Mouse (Mus musculus) ovary, postnatal 14 days (tissue): ENCODE data around the gene Pbld2.

Source experiments
- DNase-seq: peaks from one replicate; pipeline ENCODE4 v3.0.0; 2022; ENCODE audit warnings: low spot score

Gene Pbld2

GRCm38 (mm10) chr10:63062696-63063095 lies 38.6 kb downstream of the Pbld2 start:
- DNase-seq, result no peak

GRCm38 (mm10) chr10:63063365-63063764 lies 39.2 kb downstream of the Pbld2 start:
- DNase-seq, result no peak

- DNase-seq, result no peak
Observed at GRCm38 (mm10) chr10:63064516-63064915, 40.4 kb downstream of the Pbld2 start.

GRCm38 (mm10) chr10:63065561-63065960 lies 41.4 kb downstream of the Pbld2 start:
- DNase-seq, result no peak

DNA sequence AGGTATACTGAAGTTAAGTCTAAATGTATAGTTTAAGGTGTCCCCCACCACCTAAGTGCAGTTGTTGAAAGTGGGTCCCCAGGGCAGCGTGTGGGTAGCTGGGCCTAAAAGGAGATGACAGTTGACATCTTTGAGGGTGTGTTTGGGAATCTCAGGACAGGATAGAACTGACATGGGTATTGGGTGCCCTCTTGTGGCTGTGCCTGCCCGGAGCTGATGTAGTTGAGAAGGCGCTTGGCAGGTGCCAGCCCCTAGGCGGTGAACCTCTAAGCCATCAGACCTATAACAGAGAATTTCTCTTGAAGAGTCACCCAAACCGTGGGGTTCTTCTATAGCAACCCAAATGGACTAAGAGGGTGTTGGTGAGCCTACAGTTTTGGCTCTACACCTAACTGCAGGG lies 41.9 kb downstream of the Pbld2 start:
- DNase-seq, result peak; percentile 63

GRCm38 (mm10) chr10:63086304-63086703 lies 62.2 kb downstream of the Pbld2 start:
- DNase-seq, result no peak

- DNase-seq, result no peak
Observed at GRCm38 (mm10) chr10:63089103-63089757, 65.1 kb downstream of the Pbld2 start.

GRCm38 (mm10) chr10:63089758-63090571 lies 65.8 kb downstream of the Pbld2 start:
- DNase-seq, result peak; percentile 11

DNA sequence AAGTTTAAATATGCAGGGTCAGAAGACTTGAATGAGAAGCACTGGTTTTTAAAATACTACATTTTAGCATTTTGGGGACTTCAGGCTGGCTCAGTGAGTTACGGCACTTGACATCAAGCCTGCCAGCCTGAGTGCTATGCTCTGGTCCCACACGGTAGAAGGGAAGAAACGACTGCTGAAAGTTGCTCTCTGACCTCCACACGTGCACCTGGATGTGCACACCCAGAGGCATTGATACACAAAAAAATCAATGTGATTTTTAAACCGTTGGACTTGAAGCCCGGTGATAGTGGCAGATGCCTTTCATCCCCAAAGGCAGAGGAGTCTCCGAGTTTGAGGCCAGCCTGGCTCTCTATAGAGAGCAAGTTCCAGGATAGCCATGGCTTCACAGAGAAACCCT lies 67.8 kb downstream of the Pbld2 start:
- no peak for DNase-seq

- DNase-seq, result no peak
Observed at GRCm38 (mm10) chr10:63092616-63093550, 68.8 kb downstream of the Pbld2 start.

DNA sequence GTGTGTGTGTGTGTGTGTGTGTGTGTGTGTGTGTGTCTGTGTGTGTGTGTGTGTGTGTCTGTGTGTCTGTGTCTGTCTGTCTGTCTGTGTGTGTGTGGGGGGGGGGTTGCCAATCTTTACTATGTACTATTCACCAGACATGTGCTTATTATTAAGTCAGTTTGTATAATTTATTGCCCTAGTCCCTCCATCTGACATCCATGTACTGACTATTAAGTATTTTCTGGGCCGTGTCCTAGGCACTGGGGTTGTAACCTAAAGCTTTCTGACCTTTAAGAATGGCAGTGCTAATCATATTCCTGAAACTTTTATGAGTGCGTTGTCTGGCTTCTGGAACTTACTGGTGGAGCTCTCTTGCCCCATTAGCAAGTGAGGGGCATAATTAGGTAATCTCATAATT lies 72.6 kb downstream of the Pbld2 start:
- DNase-seq, result no peak

GRCm38 (mm10) chr10:63098191-63098590 lies 74.1 kb downstream of the Pbld2 start:
- no peak for DNase-seq

DNA sequence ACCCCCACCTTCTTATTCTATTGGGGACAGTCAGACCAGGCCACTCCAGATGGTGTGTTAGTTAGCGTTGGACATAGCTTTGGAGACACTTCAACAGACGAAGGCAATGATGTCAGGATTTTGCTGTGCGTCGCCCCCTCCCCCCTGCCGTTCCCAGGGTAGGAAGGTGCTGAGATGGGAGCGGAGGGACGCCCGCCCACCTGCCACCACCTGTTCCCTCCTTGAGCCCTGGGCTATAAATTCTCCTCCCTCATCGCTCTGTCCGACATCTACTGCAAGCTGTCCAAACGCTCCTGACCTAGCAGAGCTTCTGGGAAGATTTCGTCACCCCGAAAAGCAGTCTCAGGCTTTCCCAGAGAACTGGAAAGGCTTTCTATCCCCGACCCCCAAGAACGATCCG lies 75.4 kb downstream of the Pbld2 start, which contains the start of gene Atoh7:
Gene Atoh7, plus strand, starts transcription at position 131 of the 400 bp plus-strand sequence.
- DNase-seq, result no peak

DNA sequence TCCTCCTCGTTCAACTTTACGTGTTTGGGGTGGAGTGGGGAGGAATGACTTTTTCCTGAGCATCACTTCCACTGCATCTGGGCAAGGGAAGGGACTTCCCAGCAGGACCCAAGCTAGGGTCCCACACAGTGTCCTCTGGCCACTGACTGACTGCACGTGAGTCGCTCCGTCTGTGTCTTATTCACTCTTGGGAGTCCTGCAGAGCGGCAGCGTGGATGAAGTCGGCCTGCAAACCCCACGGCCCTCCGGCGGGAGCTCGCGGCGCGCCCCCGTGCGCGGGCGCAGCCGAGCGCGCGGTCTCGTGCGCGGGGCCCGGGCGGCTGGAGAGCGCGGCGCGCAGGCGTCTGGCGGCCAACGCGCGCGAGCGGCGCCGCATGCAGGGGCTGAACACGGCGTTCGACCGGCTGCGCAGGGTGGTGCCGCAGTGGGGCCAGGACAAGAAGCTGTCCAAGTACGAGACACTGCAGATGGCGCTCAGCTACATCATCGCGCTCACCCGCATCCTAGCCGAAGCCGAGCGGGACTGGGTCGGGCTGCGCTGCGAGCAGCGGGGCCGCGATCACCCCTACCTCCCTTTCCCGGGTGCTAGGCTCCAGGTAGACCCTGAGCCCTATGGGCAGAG lies 75.9 kb downstream of the Pbld2 start:
- DNase-seq, result peak; percentile 11

DNA sequence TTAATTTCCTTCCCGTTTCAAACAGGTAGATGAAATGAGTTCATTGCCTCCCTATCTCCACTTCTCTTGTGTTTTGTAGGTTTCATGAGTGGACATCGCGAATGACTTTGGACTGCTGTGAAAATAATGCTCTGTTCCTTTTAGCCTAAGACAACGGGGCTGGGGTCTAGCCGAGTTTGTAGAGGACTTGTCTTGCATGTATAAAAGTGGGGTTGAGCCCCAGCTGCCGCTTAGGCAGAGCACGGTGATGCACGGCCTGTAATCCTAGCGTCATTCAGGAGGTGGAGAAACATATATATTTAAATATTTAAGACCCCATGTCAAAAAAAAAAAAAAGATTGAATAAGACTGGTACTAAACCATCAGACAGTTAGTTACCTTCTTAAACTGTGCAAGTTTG lies 76.5 kb downstream of the Pbld2 start:
- no peak for DNase-seq
